Mouse (Mus musculus) stomach, postnatal 0 days (tissue): Measurements from ENCODE around the gene Fam168b.

Experiments
- CTCF ChIP-seq: IDR thresholded peaks from 2 replicates; pipeline ENCODE4 v1.5.1; 2016; ENCODE audit warnings: antibody characterized with exemption, low read depth, mild to moderate bottlenecking, moderate library complexity
- EP300 ChIP-seq: optimal IDR thresholded peaks from 2 replicates; pipeline ENCODE3; 2016; ENCODE audit warnings: antibody characterized with exemption

- peak; percentile 95 for TF ChIP-seq CTCF
- TF ChIP-seq EP300: no peak
Measured at GRCm38 (mm10) chr1:34866815-34867573, 24.1 kb upstream of the Fam168b start.
